Mouse (Mus musculus): ENCODE measurements around the gene Uba52. TPM values are rescaled to one million over a fixed set of nuclear protein-coding genes. Genes with fewer than 3 reads are reported as not detected.

The Uba52 gene
- polyA plus RNA-seq, 1 experiment, result 611 TPM

DNA sequence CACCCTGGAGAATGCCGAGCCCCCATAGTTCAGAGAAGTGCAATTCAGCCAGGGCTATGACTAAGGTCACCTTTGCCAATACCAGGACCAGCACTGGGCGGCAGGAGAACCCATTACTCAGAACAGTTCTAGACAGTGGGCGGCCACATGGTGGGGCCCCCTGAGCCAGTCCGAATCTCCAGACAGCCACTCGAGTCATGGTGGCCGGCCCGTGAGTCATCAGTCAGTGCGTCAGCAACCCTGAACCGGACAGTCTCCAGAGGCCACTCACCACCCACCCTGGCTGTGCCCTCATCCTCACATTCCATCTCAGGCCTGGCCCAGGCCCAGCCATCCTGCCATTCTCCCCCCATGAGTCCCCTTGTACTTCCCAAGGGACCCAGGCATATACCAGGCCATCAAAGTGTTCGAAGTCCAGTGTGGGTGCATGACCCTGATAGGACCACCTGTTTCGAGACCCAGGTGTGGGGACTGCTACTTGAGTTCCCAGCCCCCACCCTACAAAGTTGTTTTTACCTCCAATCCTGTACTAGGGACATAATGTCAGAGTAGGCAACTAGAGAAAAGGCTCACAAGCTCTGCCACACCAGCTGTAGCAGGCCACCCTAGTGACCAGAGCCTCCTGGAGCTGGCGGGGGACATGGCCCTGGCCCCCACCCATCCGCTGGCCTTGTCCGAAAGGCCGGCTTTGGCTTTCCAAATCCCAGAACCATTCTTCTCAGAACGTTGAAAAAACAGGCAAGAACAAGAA lies 48.7 kb downstream of the Uba52 start:
- Histone ChIP-seq H3K27ac (ENCODE audit: insufficient read depth, low read length) (no peak overlapping the region), H3K36me3 (ENCODE audit: control insufficient read depth, insufficient read depth, low read length) (no peaks in the 10 kb centered on the region), H3K27me3 (ENCODE audit: control insufficient read depth, insufficient read depth, low read length) (no peaks in the 10 kb centered on the region), H3K4me3 (ENCODE audit: extremely low read depth, insufficient read depth, insufficient read length) (no peak overlapping the region), H3K4me1 (ENCODE audit: control insufficient read depth, insufficient read depth, insufficient read length) (no peaks in the 10 kb centered on the region)
- TF ChIP-seq POLR2A (IDR thresholded peaks at IDR 0.05; ENCODE audit: low read depth, low read length), result no peak
- no peak for TF ChIP-seq CTCF (IDR thresholded peaks at IDR 0.05; ENCODE audit: extremely low read depth, insufficient read depth, insufficient read length, insufficient replicate concordance)
- DNase-seq (ENCODE audit: low read depth in 1 of 2, low spot score in 2 of 2), result no peak
- 91% methylated on average over 16 of the region's 16 CpGs for WGBS

DNA sequence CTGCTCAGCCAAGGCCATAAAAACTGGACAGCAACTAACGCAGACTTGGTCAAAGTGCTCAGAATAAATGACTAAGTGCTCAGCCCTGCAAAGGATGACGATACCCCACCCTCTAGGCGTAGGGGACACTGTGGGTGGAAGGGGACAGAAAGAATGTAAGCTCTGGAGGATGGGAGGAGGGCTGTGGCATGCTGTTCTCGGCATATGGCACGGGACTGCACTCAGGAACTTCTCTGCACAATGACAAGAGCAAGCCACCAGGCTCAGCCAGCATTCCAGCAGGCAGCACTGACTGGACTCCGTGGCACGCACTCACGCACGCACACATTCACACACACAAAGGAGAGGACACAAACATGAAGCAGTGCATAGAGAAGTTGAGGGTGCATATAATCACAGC lies 50.0 kb downstream of the Uba52 start:
- 95% methylated on average over 9 of the region's 9 CpGs for WGBS

DNA sequence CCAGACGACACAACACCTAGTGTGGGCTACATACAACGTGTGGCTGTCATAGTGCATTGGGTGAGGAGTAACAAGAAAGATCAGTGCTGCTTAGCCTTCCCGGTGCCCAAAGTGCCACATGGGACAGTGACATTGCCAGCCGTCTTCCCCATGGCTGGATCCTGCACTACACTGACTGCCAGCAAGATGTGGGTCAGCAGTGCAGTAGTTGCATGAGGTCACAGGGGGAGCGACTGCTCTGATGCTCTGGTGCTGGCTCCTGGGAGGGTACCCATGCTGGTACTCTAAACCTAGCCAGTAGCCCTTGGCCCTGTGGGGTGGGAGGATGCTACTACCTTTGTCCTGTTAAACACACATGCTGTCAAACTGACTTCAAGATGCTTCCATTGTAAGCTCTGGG lies 50.4 kb downstream of the Uba52 start:
- WGBS, result 92% methylated on average over 5 of the region's 5 CpGs
- Histone ChIP-seq H3K36me3 (ENCODE audit: control insufficient read depth, insufficient read depth, low read length) (no peaks in the 10 kb centered on the region), H3K4me3 (ENCODE audit: extremely low read depth, insufficient read depth, insufficient read length) (no peak overlapping the region), H3K27ac (ENCODE audit: insufficient read depth, low read length) (no peak overlapping the region), H3K4me1 (ENCODE audit: control insufficient read depth, insufficient read depth, insufficient read length) (no peaks in the 10 kb centered on the region), H3K27me3 (ENCODE audit: control insufficient read depth, insufficient read depth, low read length) (no peaks in the 10 kb centered on the region)
- TF ChIP-seq POLR2A (IDR thresholded peaks at IDR 0.05; ENCODE audit: low read depth, low read length), result no peak
- no peak for DNase-seq (ENCODE audit: low read depth in 1 of 2, low spot score in 2 of 2)

More for the DNA sequence above, 50.0 kb downstream of the Uba52 start:
- H3K36me3 ChIP-seq (ENCODE audit: control insufficient read depth, insufficient read depth, low read length), result no peaks in the 10 kb centered on the region
- H3K27ac ChIP-seq (ENCODE audit: insufficient read depth, low read length), result no peak overlapping the region
- H3K4me1 ChIP-seq (ENCODE audit: control insufficient read depth, insufficient read depth, insufficient read length), result no peaks in the 10 kb centered on the region
- no peak overlapping the region for H3K4me3 ChIP-seq (ENCODE audit: extremely low read depth, insufficient read depth, insufficient read length)
- H3K27me3 ChIP-seq (ENCODE audit: control insufficient read depth, insufficient read depth, low read length), result no peaks in the 10 kb centered on the region
- DNase-seq (ENCODE audit: low read depth in 1 of 2, low spot score in 2 of 2), result no peak
- no peak for TF ChIP-seq POLR2A (IDR thresholded peaks at IDR 0.05; ENCODE audit: low read depth, low read length)
- TF ChIP-seq CTCF (IDR thresholded peaks at IDR 0.05; ENCODE audit: extremely low read depth, insufficient read depth, insufficient read length, insufficient replicate concordance), result no peak

DNA sequence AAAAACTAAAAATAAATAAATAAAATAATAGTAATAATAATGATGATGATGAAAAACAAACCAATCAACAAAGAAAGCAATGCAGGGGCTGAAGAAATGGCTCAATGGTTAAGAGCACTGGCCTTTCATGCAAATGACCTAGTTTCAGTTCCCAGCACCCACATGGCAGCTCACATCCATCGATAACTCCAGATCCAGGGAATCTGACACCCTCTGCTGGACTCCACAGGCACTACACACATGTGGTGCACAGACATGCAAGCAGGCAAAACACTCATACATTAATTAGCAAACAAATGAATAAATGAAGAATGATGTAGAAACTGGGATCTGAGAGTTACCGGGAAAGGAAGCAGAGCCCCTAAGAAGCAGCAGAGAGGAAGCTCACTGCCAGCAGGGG lies 51.0 kb downstream of the Uba52 start:
- Histone ChIP-seq H3K36me3 (ENCODE audit: control insufficient read depth, insufficient read depth, low read length) (no peaks in the 10 kb centered on the region), H3K27ac (ENCODE audit: insufficient read depth, low read length) (no peak overlapping the region), H3K27me3 (ENCODE audit: control insufficient read depth, insufficient read depth, low read length) (no peaks in the 10 kb centered on the region), H3K4me1 (ENCODE audit: control insufficient read depth, insufficient read depth, insufficient read length) (no peaks in the 10 kb centered on the region), H3K4me3 (ENCODE audit: extremely low read depth, insufficient read depth, insufficient read length) (no peak overlapping the region)
- DNase-seq (ENCODE audit: low read depth in 1 of 2, low spot score in 2 of 2), result no peak
- WGBS, result 95% methylated on average over 2 of the region's 2 CpGs
- TF ChIP-seq POLR2A (IDR thresholded peaks at IDR 0.05; ENCODE audit: low read depth, low read length) (no peak), CTCF (IDR thresholded peaks at IDR 0.05; ENCODE audit: extremely low read depth, insufficient read depth, insufficient read length, insufficient replicate concordance) (no peak)

DNA sequence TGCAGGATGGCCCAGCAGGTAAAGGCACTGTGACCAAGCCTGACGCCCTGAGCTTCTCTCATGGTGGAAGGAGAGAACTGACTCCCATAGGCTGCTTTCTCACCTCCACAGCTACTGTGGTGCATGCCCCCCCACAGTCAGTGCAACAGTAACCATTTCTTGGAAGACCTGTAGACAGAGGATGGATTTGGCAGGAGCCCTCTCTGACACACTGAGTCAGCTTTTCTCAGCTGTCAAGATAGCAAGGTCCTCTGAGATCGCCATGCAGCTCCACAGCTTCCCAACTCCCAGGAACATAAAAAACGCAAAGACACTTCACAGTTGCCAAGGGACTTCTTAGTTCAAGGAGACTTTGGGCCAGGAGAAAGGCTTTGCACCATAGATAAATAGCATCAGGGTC lies 52.1 kb downstream of the Uba52 start:
- Histone ChIP-seq H3K27me3 (ENCODE audit: control insufficient read depth, insufficient read depth, low read length) (no peaks in the 10 kb centered on the region), H3K36me3 (ENCODE audit: control insufficient read depth, insufficient read depth, low read length) (no peaks in the 10 kb centered on the region), H3K4me3 (ENCODE audit: extremely low read depth, insufficient read depth, insufficient read length) (no peak overlapping the region), H3K27ac (ENCODE audit: insufficient read depth, low read length) (no peak overlapping the region), H3K4me1 (ENCODE audit: control insufficient read depth, insufficient read depth, insufficient read length) (no peaks in the 10 kb centered on the region)
- no peak for TF ChIP-seq CTCF (IDR thresholded peaks at IDR 0.05; ENCODE audit: extremely low read depth, insufficient read depth, insufficient read length, insufficient replicate concordance)
- TF ChIP-seq POLR2A (IDR thresholded peaks at IDR 0.05; ENCODE audit: low read depth, low read length), result no peak
- no peak for DNase-seq (ENCODE audit: low read depth in 1 of 2, low spot score in 2 of 2)
- WGBS, result 89% methylated on average over 3 of the region's 3 CpGs

Other genes with a start within 250 kb of the Uba52 start
- gene Homer3, start 228.0 kb downstream of the Uba52 start, polyA plus RNA-seq (2012; rRNA removed), result 28.1 and 34.7 TPM in 2 replicates
- gene Ddx49, start 208.3 kb downstream of the Uba52 start, polyA plus RNA-seq (2012; rRNA removed), result 37.4 and 44.5 TPM in 2 replicates
- gene Cope, start 208.3 kb downstream of the Uba52 start, polyA plus RNA-seq (2012; rRNA removed), result 200 and 269 TPM in 2 replicates
- 0.52 and 0.61 TPM in 2 replicates for gene Cers1, start 195.0 kb downstream of the Uba52 start, polyA plus RNA-seq (2012; rRNA removed)
- gene Gdf1, start 181.0 kb downstream of the Uba52 start, polyA plus RNA-seq (2012; rRNA removed), result 0.33 and 0.40 TPM in 2 replicates
- 38.9 and 43.2 TPM in 2 replicates for gene Upf1, start 157.5 kb downstream of the Uba52 start, polyA plus RNA-seq (2012; rRNA removed)
- 0.46 and 0.56 TPM in 2 replicates for gene Comp, start 137.2 kb downstream of the Uba52 start, polyA plus RNA-seq (2012; rRNA removed)
- 18.9 and 22.1 TPM in 2 replicates for gene Crtc1, start 71.2 kb downstream of the Uba52 start, polyA plus RNA-seq (2012; rRNA removed)
- 21.8 and 30.9 TPM in 2 replicates for gene Klhl26, start 33.8 kb downstream of the Uba52 start, polyA plus RNA-seq (2012; rRNA removed)
- 0.14 TPM in 1 of 2 replicates, not detected in the other for gene Tmem59l, start 23.4 kb downstream of the Uba52 start, polyA plus RNA-seq (2012; rRNA removed)
- 3.4 and 5.4 TPM in 2 replicates for gene Crlf1, start 17.6 kb downstream of the Uba52 start, polyA plus RNA-seq (2012; rRNA removed)
- 86.2 and 132 TPM in 2 replicates for gene Rex1bd, start 4.0 kb downstream of the Uba52 start, polyA plus RNA-seq (2012; rRNA removed)
- 305 and 370 TPM in 2 replicates for gene Fkbp8, start 16.9 kb upstream of the Uba52 start, polyA plus RNA-seq (2012; rRNA removed)
- gene Kxd1, start 17.2 kb upstream of the Uba52 start, polyA plus RNA-seq (2012; rRNA removed), result 50.2 and 52.0 TPM in 2 replicates
- gene Ell, start 28.7 kb upstream of the Uba52 start, polyA plus RNA-seq (2012; rRNA removed), result 21.3 and 27.9 TPM in 2 replicates
- gene Isyna1, start 83.6 kb upstream of the Uba52 start, polyA plus RNA-seq (2012; rRNA removed), result 136 and 189 TPM in 2 replicates
- gene Ssbp4, start 98.1 kb upstream of the Uba52 start, polyA plus RNA-seq (2012; rRNA removed), result 168 and 256 TPM in 2 replicates
- 41.6 and 53.1 TPM in 2 replicates for gene Lrrc25, start 105.4 kb upstream of the Uba52 start, polyA plus RNA-seq (2012; rRNA removed)
- gene Gdf15, start 121.7 kb upstream of the Uba52 start, polyA plus RNA-seq (2012; rRNA removed), result 5.2 and 6.0 TPM in 2 replicates
- gene Pgpep1, start 149.6 kb upstream of the Uba52 start, polyA plus RNA-seq (2012; rRNA removed), result 18.2 and 22.2 TPM in 2 replicates
- 109 and 137 TPM in 2 replicates for gene Lsm4, start 162.4 kb upstream of the Uba52 start, polyA plus RNA-seq (2012; rRNA removed)
- 269 and 455 TPM in 2 replicates for gene Jund, start 188.1 kb upstream of the Uba52 start, polyA plus RNA-seq (2012; rRNA removed)
- 0.08 and 0.09 TPM in 2 replicates for gene Iqcn, start 192.7 kb upstream of the Uba52 start, polyA plus RNA-seq (2012; rRNA removed)
- 0.65 and 0.92 TPM in 2 replicates for gene Gm3336, start 207.7 kb upstream of the Uba52 start, polyA plus RNA-seq (2012; rRNA removed)
- gene Pde4c, start 212.9 kb upstream of the Uba52 start, polyA plus RNA-seq (2012; rRNA removed), result 2.8 and 3.6 TPM in 2 replicates
- gene Rab3a, start 243.9 kb upstream of the Uba52 start, polyA plus RNA-seq (2012; rRNA removed), result 12.1 and 17.7 TPM in 2 replicates